Mouse (Mus musculus) spleen, adult 2 months (tissue): ENCODE data around the gene Mapt.
"Not testable (repeated sequence)": the region's sequence is repeated elsewhere in the genome, so short reads cannot be mapped to it uniquely, and the experiment has no call there.

ENCODE experiments used
- CTCF ChIP-seq: fragments of 200-500 bp; IDR thresholded peaks from 2 replicates; pipeline ENCODE4 v1.5.1; 2011; ENCODE audit warnings: mild to moderate bottlenecking, inconsistent platforms; ENCODE audit not compliant: insufficient read depth, insufficient read length, insufficient replicate concordance; ENCODE audit errors: extremely low read depth
- POLR2A ChIP-seq: fragments of 200-500 bp; IDR thresholded peaks from 2 replicates; pipeline ENCODE4 v1.6.1; 2011; ENCODE audit warnings: low read depth, low read length, inconsistent platforms

- TF ChIP-seq CTCF, POLR2A: not testable (repeated sequence)
These were observed 14.3 kb downstream of the Mapt start for GRCm38 (mm10) chr11:104245478-104245877.
